Mouse (Mus musculus) embryonic facial prominence, embryonic 11.5 days (tissue): Measurements from ENCODE around the gene Acyp1. TPM values are rescaled to one million over a fixed set of nuclear protein-coding genes. Genes with fewer than 3 reads are reported as not detected.
"Not testable (repeated sequence)": the region's sequence is repeated elsewhere in the genome, so short reads cannot be mapped to it uniquely, and the experiment has no call there.

Experiments
- ATAC-seq: fragments of 200-750 bp; cut with Nextera tagmentation; replicated peaks from 2 replicates; pipeline ENCODE4 v1.8.0; 2017; ENCODE audit warnings: low read depth; ENCODE audit not compliant: insufficient number of reproducible peaks, low FRiP score, low TSS enrichment
- DNase-seq: peaks from one replicate; pipeline ENCODE4 v3.0.0-alpha.2; 2015; ENCODE audit warnings: low spot score
- H3K27ac ChIP-seq: fragments of 300-500 bp; sonication (generic); replicated peaks from 2 replicates; pipeline ENCODE4 v1.5.1; 2014; ENCODE audit warnings: mild to moderate bottlenecking, low read depth, low read length, control low read depth
- H3K27me3 ChIP-seq: fragments of 300-500 bp; sonication (generic); 2 replicates; pipeline ENCODE4 v1.6.1; 2014; ENCODE audit warnings: mild to moderate bottlenecking, low read length, moderate library complexity, mixed read lengths; ENCODE audit not compliant: control insufficient read depth, insufficient read depth
- H3K36me3 ChIP-seq: fragments of 300-500 bp; sonication (generic); replicated peaks from 2 replicates; pipeline ENCODE4 v1.6.1; 2014; ENCODE audit warnings: low read depth, mild to moderate bottlenecking, low read length, moderate library complexity, mixed read lengths; ENCODE audit not compliant: control insufficient read depth, insufficient read depth
- H3K4me1 ChIP-seq: fragments of 300-500 bp; sonication (generic); 2 replicates; pipeline ENCODE4 v1.6.1; 2014; ENCODE audit warnings: low read length, mixed read lengths; ENCODE audit not compliant: control insufficient read depth, insufficient read depth
- H3K4me2 ChIP-seq: fragments of 300-500 bp; sonication (generic); 2 replicates; pipeline ENCODE4 v1.6.1; 2014; ENCODE audit warnings: low read depth, mild to moderate bottlenecking, control low read depth, low read length, moderate library complexity
- H3K4me3 ChIP-seq: fragments of 300-500 bp; sonication (generic); 2 replicates; pipeline ENCODE4 v1.5.1; 2014; ENCODE audit warnings: low read depth, low read length, control low read depth
- H3K9ac ChIP-seq: fragments of 300-500 bp; sonication (generic); replicated peaks from 2 replicates; pipeline ENCODE4 v1.6.1; 2014; ENCODE audit warnings: mild to moderate bottlenecking, control low read depth, low read length
- H3K9me3 ChIP-seq: fragments of 300-500 bp; sonication (generic); replicated peaks from 2 replicates; pipeline ENCODE4 v1.6.1; 2016; ENCODE audit warnings: mild to moderate bottlenecking, low read length, inconsistent platforms, mixed read lengths; ENCODE audit not compliant: control insufficient read depth
- WGBS: fragments of 180-500 bp; shearing (Covaris S2); extraction: QIAGEN DNeasy Blood & Tissue Kit; methylation state at CpG from one replicate; pipeline ENCODE4 v1.1.7; 2014; 5-methylcytosine and 5-hydroxymethylcytosine counted together
- polyA plus RNA-seq: library from polyadenylated mRNA; unstranded; fragments of >200 nt; fragmentation: Nextera tagmentation; extraction: Ambion mirVana; gene quantifications from 2 replicates; pipeline ENCODE4 v1.2.1, GENCODE M21; 2014

Acyp1 gene
- polyA plus RNA-seq, 1 experiment from 2014 or later: 58.5 TPM

DNA sequence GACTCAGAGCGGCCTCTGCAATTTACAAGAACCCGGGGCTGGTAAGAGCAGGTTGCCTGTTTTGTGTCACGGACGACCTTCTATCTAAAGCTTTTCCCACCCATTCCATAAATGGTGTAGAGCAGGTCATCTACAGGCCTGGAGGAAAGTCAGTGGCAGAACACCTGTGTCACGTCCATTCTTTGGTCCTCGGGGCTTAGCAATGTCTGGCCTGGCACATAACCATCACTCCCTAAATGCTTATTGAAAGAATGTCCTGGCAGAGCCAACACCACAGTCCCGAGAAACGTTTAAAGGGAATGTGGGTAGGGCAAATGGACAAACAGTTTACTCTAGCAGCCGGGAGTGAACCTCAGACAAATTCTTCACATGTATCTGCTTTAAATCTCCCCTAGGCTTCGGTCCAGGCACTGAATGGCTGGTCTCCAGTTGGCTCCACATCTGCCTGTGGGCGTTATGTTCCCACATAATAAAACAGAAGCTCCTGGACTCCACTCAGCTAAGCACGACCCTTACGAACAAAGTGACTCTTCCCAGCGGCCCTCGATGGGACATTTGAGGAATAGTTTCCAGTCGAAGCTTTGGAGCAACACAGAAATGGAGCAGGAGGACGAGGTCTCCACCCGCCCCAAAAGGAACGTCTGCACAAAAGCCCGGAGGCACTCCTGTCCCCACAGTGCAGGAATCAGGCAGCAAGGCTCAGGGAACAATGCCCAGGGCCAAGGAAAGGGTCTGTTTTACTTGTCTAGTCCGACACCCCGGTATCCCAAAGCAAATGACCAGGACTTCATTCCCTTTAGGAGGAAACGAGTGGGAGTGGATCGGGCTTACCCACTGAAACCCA, 1.1 kb upstream of the Acyp1 start:
- Histone ChIP-seq H3K27me3 (no peaks in the 10 kb centered on the region), H3K36me3 (no peaks in the 10 kb centered on the region), H3K4me2 (peak overlapping the region; percentile 86), H3K9me3 (no peaks in the 10 kb centered on the region), H3K27ac (no peak overlapping the region), H3K4me3 (peak overlapping the region; percentile 49; the same call in 1 of the 2 replicates), H3K4me1 (no peaks in the 10 kb centered on the region), H3K9ac (peak overlapping the region; percentile 55)
- ATAC-seq (no peak), DNase-seq (no peak)
- WGBS: 61% methylated on average over 24 of the region's 24 CpGs

DNA sequence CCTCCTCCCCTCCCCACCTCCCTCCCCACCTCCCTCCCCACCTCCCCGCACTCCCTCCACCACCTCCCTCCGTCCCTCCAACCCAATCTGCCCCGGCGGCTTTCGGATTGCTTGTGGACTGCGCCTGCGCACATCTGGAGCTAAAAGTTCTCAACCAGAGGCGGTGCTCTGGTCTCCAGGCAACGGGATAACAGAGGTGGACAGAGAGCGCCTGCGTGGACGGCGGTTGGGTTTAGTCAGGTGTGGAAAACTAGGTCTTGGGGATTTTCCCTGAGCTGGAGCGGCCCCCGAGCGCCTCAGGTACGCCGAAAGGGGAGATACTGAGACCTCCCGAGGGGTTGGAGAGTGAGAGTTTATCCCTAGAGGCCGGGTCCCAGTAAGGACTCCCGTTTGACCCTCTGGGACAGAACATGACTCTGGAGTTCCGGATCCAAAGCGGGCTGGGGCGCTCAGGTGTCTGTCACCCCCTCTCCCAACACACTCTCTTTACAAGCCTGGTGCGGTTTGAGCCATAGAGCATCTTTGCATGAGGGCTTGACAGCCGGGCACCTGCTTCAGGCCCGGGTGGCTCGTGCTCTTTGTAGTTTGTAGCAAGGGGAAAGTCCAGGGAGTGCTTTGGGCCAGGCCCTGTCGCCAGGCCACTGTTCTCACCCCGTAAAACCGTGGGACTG, 383 bp upstream of the Acyp1 start, which contains the start of gene Zc2hc1c:
TSS of gene Zc2hc1c (plus strand) at position 106 of the 671 bp plus-strand sequence.
- Histone ChIP-seq H3K4me2 (peak within 1 kb of the TSS; percentile 86), H3K4me3 (peak within 1 kb of the TSS; percentile 49), H3K9ac (peak within 1 kb of the TSS; percentile 55), H3K36me3 (no peaks in the 10 kb centered on the region), H3K27me3 (no peaks in the 10 kb centered on the region), H3K27ac (no peak within 1 kb of the TSS), H3K9me3 (no peaks in the 10 kb centered on the region), H3K4me1 (no peaks in the 10 kb centered on the region)
- WGBS: 2% methylated on average over 29 of the region's 31 CpGs
- DNase-seq (peak; percentile 97), ATAC-seq (peak; percentile 89)

DNA sequence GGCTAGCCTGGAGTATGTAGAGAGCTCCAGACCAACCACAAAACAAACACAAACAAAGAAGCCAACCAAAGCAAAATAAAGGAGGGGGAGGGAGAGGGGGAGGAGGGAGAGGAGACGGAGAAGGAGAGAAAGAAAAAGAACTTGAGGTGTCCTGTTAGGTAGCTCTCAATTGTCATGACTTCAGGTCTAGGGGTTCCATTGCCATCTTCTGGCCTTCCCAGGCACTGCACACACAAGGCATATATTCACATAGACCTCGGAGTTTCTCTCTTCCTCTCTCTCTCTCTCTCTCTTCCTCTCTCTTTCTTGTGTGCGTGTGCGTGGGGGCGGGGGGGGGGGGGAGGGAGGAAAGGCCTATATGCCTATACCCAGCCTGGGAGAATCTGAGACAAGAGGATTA, 1.3 kb downstream of the Acyp1 start:
- Histone ChIP-seq H3K9ac (no peak overlapping the region), H3K36me3 (no peaks in the 10 kb centered on the region), H3K4me1 (no peaks in the 10 kb centered on the region), H3K27ac (no peak overlapping the region), H3K4me3 (no peak overlapping the region), H3K27me3 (no peaks in the 10 kb centered on the region), H3K9me3 (no peaks in the 10 kb centered on the region), H3K4me2 (no peak overlapping the region)
- 26% methylated on average over 2 of the region's 5 CpGs for WGBS
- ATAC-seq: no peak
- peak; percentile 38 for DNase-seq

GRCm38 (mm10) chr12:85284996-85285395, 3.2 kb downstream of the Acyp1 start:
- Histone ChIP-seq H3K9me3 (no peaks in the 10 kb centered on the region), H3K27ac (no peak overlapping the region), H3K4me2 (no peak overlapping the region), H3K4me1 (no peaks in the 10 kb centered on the region), H3K9ac (no peak overlapping the region), H3K36me3 (no peaks in the 10 kb centered on the region), H3K27me3 (no peaks in the 10 kb centered on the region), H3K4me3 (no peak overlapping the region)
- no peak for ATAC-seq
- WGBS: 82% methylated on average over 4 of the region's 4 CpGs
- no peak for DNase-seq

GRCm38 (mm10) chr12:85284331-85284730, 3.9 kb downstream of the Acyp1 start:
- H3K27ac ChIP-seq: no peak overlapping the region
- H3K27me3 ChIP-seq: no peaks in the 10 kb centered on the region
- WGBS: 74% methylated on average over 8 of the region's 8 CpGs
- no peaks in the 10 kb centered on the region for H3K36me3 ChIP-seq
- H3K9ac ChIP-seq: no peak overlapping the region
- H3K4me1 ChIP-seq: no peaks in the 10 kb centered on the region
- ATAC-seq (no peak), DNase-seq (no peak)
- H3K4me2 ChIP-seq: no peak overlapping the region
- no peaks in the 10 kb centered on the region for H3K9me3 ChIP-seq
- H3K4me3 ChIP-seq: no peak overlapping the region

DNA sequence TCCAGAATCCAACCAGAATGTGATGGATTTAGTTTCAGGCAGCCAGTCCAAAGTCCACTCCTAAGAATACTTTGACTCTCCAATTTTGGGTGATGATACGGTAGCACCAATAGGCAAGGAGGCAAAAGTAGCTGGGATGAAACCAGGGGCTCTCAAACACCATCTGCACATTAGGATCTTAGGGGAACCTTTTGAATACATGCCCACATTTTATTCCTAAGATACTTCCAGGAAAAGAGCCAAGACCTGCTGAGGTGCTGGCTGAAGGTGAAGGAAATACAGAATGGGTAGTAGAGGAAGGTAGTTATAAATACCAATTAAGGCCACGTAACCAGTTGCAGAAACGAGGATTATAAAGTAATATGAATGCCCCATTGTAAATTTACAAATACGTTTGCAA, 6.5 kb downstream of the Acyp1 start:
- WGBS: 87% methylated on average over 1 of the region's 4 CpGs
- H3K27ac ChIP-seq, H3K9me3 ChIP-seq, H3K4me1 ChIP-seq, ATAC-seq, H3K36me3 ChIP-seq, H3K9ac ChIP-seq, DNase-seq, H3K27me3 ChIP-seq, H3K4me3 ChIP-seq, H3K4me2 ChIP-seq: not testable (repeated sequence)

DNA sequence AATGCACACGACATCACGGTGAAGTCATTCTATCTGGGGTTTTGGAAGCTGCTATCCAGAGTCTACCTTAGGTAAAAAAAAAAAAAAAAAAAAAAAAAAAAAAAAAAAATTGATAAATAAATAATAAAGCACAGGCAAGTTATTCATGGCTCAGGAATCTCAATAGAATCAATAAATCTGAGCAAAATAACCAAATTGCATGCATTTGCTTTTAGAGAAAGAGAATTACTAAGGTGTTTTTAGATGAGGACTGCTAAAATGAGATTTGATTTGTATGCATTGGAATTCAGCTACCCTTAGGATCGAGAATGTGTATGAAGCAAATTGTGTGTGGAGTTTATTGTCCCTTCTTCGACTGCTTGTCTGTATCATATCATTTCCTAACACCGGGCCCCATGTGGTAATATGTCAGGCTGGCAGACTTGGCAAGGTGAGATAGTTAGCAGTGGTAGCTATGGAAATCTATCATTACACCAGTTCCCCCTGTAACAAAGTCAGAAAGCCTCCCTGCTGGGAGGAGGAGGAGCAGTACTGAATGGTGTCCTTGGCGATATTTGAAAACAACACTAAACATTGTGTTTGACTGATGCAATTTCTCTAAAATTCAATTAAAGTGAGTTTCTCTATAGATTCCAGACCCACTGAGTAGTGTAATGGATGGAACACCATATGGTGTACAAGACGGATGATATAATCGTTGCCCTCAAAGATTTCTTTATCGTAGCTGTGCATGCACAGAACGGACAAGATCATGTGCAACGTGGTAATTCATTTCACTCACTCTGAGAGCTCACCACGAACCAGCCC, 7.2 kb downstream of the Acyp1 start:
- H3K36me3 ChIP-seq: no peaks in the 10 kb centered on the region
- no peak for DNase-seq
- ATAC-seq: no peak
- H3K4me1 ChIP-seq: no peaks in the 10 kb centered on the region
- no peaks in the 10 kb centered on the region for H3K27me3 ChIP-seq
- H3K4me3 ChIP-seq: no peak overlapping the region; the same call in 1 of the 2 replicates
- no peak overlapping the region for H3K9ac ChIP-seq
- no peaks in the 10 kb centered on the region for H3K9me3 ChIP-seq
- WGBS: 69% methylated on average over 12 of the region's 12 CpGs
- no peak overlapping the region for H3K27ac ChIP-seq
- H3K4me2 ChIP-seq: no peak overlapping the region
